Mouse (Mus musculus): Measurements from ENCODE around the gene Ppp6r3.

DNA sequence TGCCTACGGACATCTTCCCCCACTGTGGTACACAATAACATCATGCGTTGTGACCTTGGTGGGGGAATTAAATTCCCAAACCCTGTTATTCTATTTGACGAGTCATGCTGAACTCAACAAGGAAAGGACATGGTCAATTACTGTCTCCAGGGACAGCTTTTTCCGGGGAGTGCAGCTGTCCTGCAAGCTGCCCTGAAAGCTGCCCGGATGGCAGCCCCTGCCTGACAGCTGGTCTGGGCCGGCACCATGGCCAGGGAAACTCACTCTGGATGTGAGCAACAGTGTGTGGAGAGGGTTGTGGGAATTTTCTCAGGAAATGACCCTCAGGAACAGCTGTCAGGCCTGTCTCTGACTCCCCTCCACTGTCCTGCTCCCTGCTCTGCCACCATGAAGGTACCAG is 153.1 kb downstream of the Ppp6r3 start:
- TF ChIP-seq ZC3H11A (IDR thresholded peaks at IDR 0.05; ENCODE audit: borderline replicate concordance, low read depth, low read length): no peak
- no peak for TF ChIP-seq MAFK (IDR thresholded peaks at IDR 0.05; ENCODE audit: insufficient read depth, low read depth, low read length)
- no peak for TF ChIP-seq CHD2 (IDR thresholded peaks at IDR 0.05; ENCODE audit: low read depth, low read length)

All from ES-E14 (cell line).